In the genomic region with DNA sequence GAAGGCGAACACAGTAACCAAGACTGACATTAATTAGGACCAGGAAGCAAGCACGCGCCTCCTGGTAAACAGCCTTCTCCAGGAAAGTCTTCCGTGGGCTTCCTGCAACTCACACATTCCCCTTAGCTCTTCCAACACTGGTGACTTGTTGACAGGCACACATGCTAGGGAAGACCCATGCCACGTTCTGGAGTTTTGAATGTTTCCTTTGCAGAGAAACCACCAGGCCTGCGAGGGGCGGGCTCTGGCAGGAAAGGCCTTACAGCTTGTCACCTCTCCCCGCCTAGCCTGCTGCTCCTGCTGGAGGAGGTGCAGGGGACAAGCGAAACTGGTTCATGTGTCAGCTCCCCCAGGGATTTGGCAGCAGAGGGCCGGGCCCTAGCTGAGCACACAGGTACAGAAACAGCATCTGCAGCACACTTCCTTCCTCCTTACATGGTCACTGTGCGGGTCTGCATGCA, we compare ENCODE assay signal across 10 mouse cellular contexts. TPM values are rescaled to one million over a fixed set of nuclear protein-coding genes. Genes with fewer than 3 reads are reported as not detected.
DNase-seq lines count a peak whose midpoint lies in the region; ATAC-seq lines count a peak whose summit lies in the region.
"Had no signal": no experiment of that assay in that cellular context is flagged by ENCODE, and none has a peak within 500 bp of the region (broad histone marks: within the 10 kb centered on the region; RNA-seq: fewer than 3 reads in every experiment).

No protein-coding gene starts in this region.

- WGBS in embryonic facial prominence, embryonic 13.5 days = 5% methylated on average over 11 of the region's 11 CpGs
- 15% methylated on average over 11 of the region's 11 CpGs for WGBS in heart, embryonic 11.5 days (ENCODE audit: insufficient replicate concordance)

- H3K27ac ChIP-seq in embryonic facial prominence, embryonic 13.5 days = peak overlapping the region; percentile 78
- peak overlapping the region; percentile 22; the same call in 1 of the 2 replicates for H3K27ac ChIP-seq in heart, embryonic 11.5 days (ENCODE audit: low read depth, low read length)
- H3K27ac ChIP-seq: liver, embryonic 14.5 days had no signal

- ATAC-seq in embryonic facial prominence, embryonic 13.5 days (ENCODE audit: insufficient number of reproducible peaks, insufficient read depth, low FRiP score, low TSS enrichment, low read depth) = peak; percentile 52
- ATAC-seq in heart, embryonic 11.5 days (replicated peaks; ENCODE audit: insufficient number of reproducible peaks, low FRiP score, low TSS enrichment) = peak; percentile 49; the same call in 1 of the 2 replicates
- ATAC-seq in activated CD4-positive, CD25-positive, alpha-beta regulatory T cell, adult 4 months = no peak
- ATAC-seq: Patski had no signal

- DNase-seq in retina, embryonic 14.5 days (ENCODE audit: low spot score) = peak; percentile 55
- no peak for DNase-seq in retina, postnatal 1 day
- peak; percentile 72 to 77 for DNase-seq in kidney, adult 8-10 months
- peak; percentile 73 for DNase-seq in lung, postnatal 10 days
- peak; percentile 61 for DNase-seq in skeletal muscle tissue, adult 2 months (ENCODE audit: low read depth, low spot score)

- peaks cover 26% of the 10 kb centered on the region for H3K4me1 ChIP-seq in embryonic facial prominence, embryonic 13.5 days
- peaks cover 9% of the 10 kb centered on the region for H3K4me1 ChIP-seq in heart, embryonic 11.5 days (ENCODE audit: control insufficient read depth, insufficient read depth, low read length)

- H3K9ac ChIP-seq in embryonic facial prominence, embryonic 13.5 days = peak overlapping the region; percentile 32; the same call in 1 of the 2 replicates
- H3K9ac ChIP-seq in heart, embryonic 11.5 days (ENCODE audit: low read depth, low read length) = peak overlapping the region; percentile 34; the same call in 1 of the 2 replicates
- H3K9ac ChIP-seq: liver, embryonic 14.5 days had no signal

- H3K27me3 ChIP-seq in embryonic facial prominence, embryonic 13.5 days = no peaks in the 10 kb centered on the region
- H3K27me3 ChIP-seq in heart, embryonic 11.5 days (ENCODE audit: control insufficient read depth, insufficient read depth, low read length) = no peaks in the 10 kb centered on the region
- H3K27me3 ChIP-seq: Patski had no signal

- no peaks in the 10 kb centered on the region for H3K9me3 ChIP-seq in embryonic facial prominence, embryonic 13.5 days
- H3K9me3 ChIP-seq in heart, embryonic 11.5 days (replicated peaks; ENCODE audit: control insufficient read depth, low read length) = no peaks in the 10 kb centered on the region

- peak overlapping the region; percentile 22 for H3K4me3 ChIP-seq in embryonic facial prominence, embryonic 13.5 days
- no peak overlapping the region for H3K4me3 ChIP-seq in heart, embryonic 11.5 days (ENCODE audit: low read depth, low read length)

- peak overlapping the region; percentile 50 for H3K4me2 ChIP-seq in embryonic facial prominence, embryonic 13.5 days
- peak overlapping the region; percentile 53 for H3K4me2 ChIP-seq in heart, embryonic 11.5 days

- no peaks in the 10 kb centered on the region for H3K36me3 ChIP-seq in embryonic facial prominence, embryonic 13.5 days
- H3K36me3 ChIP-seq in heart, embryonic 11.5 days (ENCODE audit: control insufficient read depth, insufficient read depth, low read length) = no peaks in the 10 kb centered on the region

RNA-seq across cellular contexts. Expression of a gene that starts 48.2 kb away (rescaled TPM):
- 13.0 and 14.1 TPM in 2 replicates for polyA plus RNA-seq in embryonic facial prominence, embryonic 13.5 days (2015; fragmentation: Nextera tagmentation; extraction: Ambion mirVana)
- 7.4 and 8.2 TPM in 2 replicates for polyA plus RNA-seq in heart, embryonic 11.5 days (2014; fragmentation: Nextera tagmentation; extraction: Ambion mirVana)
- 10 to 100 TPM in 1 of 2 experiments, 1 to 10 TPM in 1; 9.6 to 12.1 TPM for polyA plus RNA-seq in activated CD4-positive, CD25-positive, alpha-beta regulatory T cell, adult 4 months (2017; shearing (Covaris generic))
